Mouse (Mus musculus) kidney, postnatal 0 days (tissue): ENCODE data around the gene Psmd9. TPM values are rescaled to one million over a fixed set of nuclear protein-coding genes. Genes with fewer than 3 reads are reported as not detected.
A peak's percentile ranks its signal among the peaks of the same experiment; 100 is the strongest.

Source experiments
- ATAC-seq: fragments of 200-750 bp; cut with Nextera tagmentation; replicated peaks from 2 replicates; pipeline ENCODE4 v1.8.0; 2017; ENCODE audit warnings: low read depth, moderate number of reproducible peaks, moderate TSS enrichment, moderate library complexity; ENCODE audit not compliant: low FRiP score
- DNase-seq: peaks from one replicate; pipeline ENCODE4 v3.0.0-alpha.2; 2016; ENCODE audit warnings: low spot score
- H3K27ac ChIP-seq: fragments of 300-500 bp; sonication (generic); 2 replicates; pipeline ENCODE4 v1.5.1; 2014; ENCODE audit warnings: mild to moderate bottlenecking
- H3K27me3 ChIP-seq: fragments of 300-500 bp; sonication (generic); 2 replicates; pipeline ENCODE4 v1.6.1; 2014; ENCODE audit warnings: low read length, mixed read lengths; ENCODE audit not compliant: insufficient read depth
- H3K36me3 ChIP-seq: fragments of 300-500 bp; sonication (generic); 2 replicates; pipeline ENCODE4 v1.6.1; 2014; ENCODE audit warnings: low read length, mixed read lengths; ENCODE audit not compliant: insufficient read depth
- H3K4me1 ChIP-seq: fragments of 300-500 bp; sonication (generic); replicated peaks from 2 replicates; pipeline ENCODE4 v1.6.1; 2014; ENCODE audit warnings: antibody characterized with exemption, low read length, mixed read lengths; ENCODE audit not compliant: insufficient read depth
- H3K4me2 ChIP-seq: fragments of 300-500 bp; sonication (generic); 2 replicates; pipeline ENCODE4 v1.6.1; 2014; ENCODE audit warnings: mild to moderate bottlenecking, low read length, moderate library complexity, mixed read lengths
- H3K4me3 ChIP-seq: fragments of 300-500 bp; sonication (generic); replicated peaks from 2 replicates; pipeline ENCODE4 v1.5.1; 2014; ENCODE audit warnings: low read depth, low read length
- H3K9ac ChIP-seq: fragments of 300-500 bp; sonication (generic); 2 replicates; pipeline ENCODE4 v1.6.1; 2014; ENCODE audit warnings: low read depth, low read length
- H3K9me3 ChIP-seq: fragments of 300-500 bp; sonication (generic); replicated peaks from 2 replicates; pipeline ENCODE4 v1.6.1; 2016; ENCODE audit warnings: low read length, inconsistent platforms, mixed read lengths
- CTCF ChIP-seq: IDR thresholded peaks from 2 replicates; pipeline ENCODE4 v1.5.1; 2016; ENCODE audit warnings: antibody characterized with exemption, low read depth, mild to moderate bottlenecking, moderate library complexity
- WGBS: fragments of 180-500 bp; shearing (Covaris S2); extraction: QIAGEN DNeasy Blood & Tissue Kit; methylation state at CpG from one replicate; pipeline ENCODE4 v1.1.7; 2014; 5-methylcytosine and 5-hydroxymethylcytosine counted together
- polyA plus RNA-seq: library from polyadenylated mRNA; unstranded; fragments of >200 nt; fragmentation: Nextera tagmentation; extraction: Ambion mirVana; gene quantifications from 2 replicates; pipeline ENCODE4 v1.2.1, GENCODE M21; 2015

Psmd9 gene
- polyA plus RNA-seq, 1 experiment from 2014 or later: 77.4 TPM

GRCm38 (mm10) chr5:123285174-123285573 lies 116.0 kb downstream of the Psmd9 start:
- Histone ChIP-seq H3K27me3 (no peaks in the 10 kb centered on the region), H3K27ac (no peak overlapping the region), H3K4me3 (no peak overlapping the region), H3K9me3 (no peaks in the 10 kb centered on the region), H3K4me2 (no peak overlapping the region), H3K36me3 (no peaks in the 10 kb centered on the region), H3K4me1 (no peaks in the 10 kb centered on the region), H3K9ac (no peak overlapping the region)
- 43% methylated on average over 8 of the region's 8 CpGs for WGBS
- TF ChIP-seq CTCF: peak; percentile 74
- DNase-seq: peak; percentile 65
- no peak for ATAC-seq

- H3K4me3 ChIP-seq: no peak overlapping the region
- no peaks in the 10 kb centered on the region for H3K27me3 ChIP-seq
- H3K4me1 ChIP-seq: no peaks in the 10 kb centered on the region
- H3K9me3 ChIP-seq: no peaks in the 10 kb centered on the region
- peak; percentile 34 for TF ChIP-seq CTCF
- no peak for ATAC-seq
- DNase-seq: no peak
- H3K4me2 ChIP-seq: no peak overlapping the region
- 92% methylated on average over 5 of the region's 5 CpGs for WGBS
- H3K9ac ChIP-seq: no peak overlapping the region
- no peaks in the 10 kb centered on the region for H3K36me3 ChIP-seq
- H3K27ac ChIP-seq: no peak overlapping the region
Measured at GRCm38 (mm10) chr5:123288079-123288478, 118.9 kb downstream of the Psmd9 start.

DNA sequence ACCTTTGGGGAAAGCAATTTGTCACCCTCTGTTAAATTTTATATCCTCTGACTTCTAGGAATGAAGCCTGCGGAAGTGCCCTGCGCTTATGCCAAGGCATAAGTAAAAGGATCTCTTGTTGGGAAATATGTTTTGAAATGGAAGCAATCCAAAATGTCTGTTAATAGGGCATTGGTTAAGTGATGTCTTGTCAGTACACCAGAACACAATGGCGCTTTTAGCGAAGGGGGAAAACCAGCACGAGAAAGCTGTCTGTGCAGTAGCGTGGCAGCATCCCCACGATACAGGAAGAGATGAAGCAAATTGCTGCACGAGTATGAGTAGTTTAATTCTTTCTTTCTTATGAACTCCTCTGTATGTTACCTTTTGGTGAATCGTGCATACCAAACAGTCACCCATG lies 125.4 kb downstream of the Psmd9 start:
- no peak overlapping the region for H3K9ac ChIP-seq
- WGBS: 62% methylated on average over 9 of the region's 9 CpGs

GRCm38 (mm10) chr5:123296224-123296806 lies 127.1 kb downstream of the Psmd9 start:
- Histone ChIP-seq H3K27ac (no peak overlapping the region), H3K4me2 (no peak overlapping the region), H3K4me1 (no peaks in the 10 kb centered on the region; the same call in 1 of the 2 replicates), H3K9ac (no peak overlapping the region), H3K4me3 (no peak overlapping the region), H3K27me3 (no peaks in the 10 kb centered on the region), H3K9me3 (no peaks in the 10 kb centered on the region), H3K36me3 (no peaks in the 10 kb centered on the region)
- peak; percentile 53 for TF ChIP-seq CTCF
- DNase-seq (peak; percentile 23), ATAC-seq (no peak)
- WGBS: 69% methylated on average over 12 of the region's 12 CpGs

More for the DNA sequence above, 125.4 kb downstream of the Psmd9 start:
- Histone ChIP-seq H3K4me2 (no peak overlapping the region), H3K4me3 (no peak overlapping the region), H3K9me3 (no peaks in the 10 kb centered on the region), H3K36me3 (no peaks in the 10 kb centered on the region), H3K27ac (no peak overlapping the region), H3K27me3 (no peaks in the 10 kb centered on the region), H3K4me1 (no peaks in the 10 kb centered on the region)
- no peak for DNase-seq
- no peak for ATAC-seq
- no peak for TF ChIP-seq CTCF

DNA sequence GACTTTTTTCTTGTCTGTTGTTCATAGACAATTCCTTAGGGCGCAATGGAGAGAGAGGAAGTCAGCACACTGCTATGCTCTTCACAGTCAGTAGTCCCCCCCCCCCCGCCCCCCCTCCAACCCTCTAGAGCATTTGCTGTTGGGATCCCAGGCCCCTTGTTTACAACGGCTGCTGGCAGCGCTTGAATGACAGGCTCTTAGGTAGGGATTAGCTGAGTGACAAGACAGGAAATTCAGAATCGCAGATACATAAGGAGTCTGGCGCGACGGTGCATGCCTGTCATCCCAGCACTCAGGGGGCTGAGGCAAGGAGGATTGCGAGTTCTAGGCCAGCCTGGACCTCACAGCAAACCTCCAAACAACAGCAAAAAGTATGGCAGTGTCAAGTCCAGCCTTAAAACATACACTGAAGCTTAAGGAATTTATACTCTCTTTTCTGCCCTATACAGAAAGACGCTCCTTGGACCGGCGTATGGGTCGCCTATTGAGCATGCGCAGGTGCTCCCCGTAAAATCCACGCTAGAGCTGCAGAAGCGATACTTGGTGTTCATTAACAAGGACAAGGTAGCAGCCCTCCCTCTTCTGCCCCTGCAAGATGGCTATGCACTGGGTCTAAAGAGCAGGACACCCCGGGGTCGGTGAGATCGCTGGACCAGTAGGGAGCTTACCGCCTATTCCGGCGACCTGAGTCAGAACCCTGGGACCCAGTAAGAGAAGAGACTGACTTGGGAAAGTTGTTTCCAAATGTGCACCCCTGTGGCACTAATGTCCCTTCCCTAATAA lies 128.0 kb downstream of the Psmd9 start:
- peak; percentile 67 for ATAC-seq
- WGBS: 61% methylated on average over 23 of the region's 23 CpGs
- H3K36me3 ChIP-seq: no peaks in the 10 kb centered on the region

GRCm38 (mm10) chr5:123297830-123298229 lies 128.6 kb downstream of the Psmd9 start:
- Histone ChIP-seq H3K9ac (no peak overlapping the region), H3K27ac (no peak overlapping the region), H3K4me2 (no peak overlapping the region), H3K4me1 (no peaks in the 10 kb centered on the region; the same call in 1 of the 2 replicates), H3K36me3 (no peaks in the 10 kb centered on the region), H3K4me3 (no peak overlapping the region), H3K9me3 (no peaks in the 10 kb centered on the region), H3K27me3 (no peaks in the 10 kb centered on the region)
- WGBS: 64% methylated on average over 7 of the region's 7 CpGs
- no peak for TF ChIP-seq CTCF
- ATAC-seq (no peak), DNase-seq (no peak)

More for the DNA sequence above, 128.0 kb downstream of the Psmd9 start:
- Histone ChIP-seq H3K9ac (no peak overlapping the region), H3K4me3 (no peak overlapping the region), H3K4me1 (no peaks in the 10 kb centered on the region; the same call in 1 of the 2 replicates), H3K27me3 (no peaks in the 10 kb centered on the region), H3K9me3 (no peaks in the 10 kb centered on the region), H3K4me2 (no peak overlapping the region), H3K27ac (no peak overlapping the region)
- TF ChIP-seq CTCF: no peak
- no peak for DNase-seq
